Mouse (Mus musculus) kidney, postnatal 0 days (tissue): ENCODE results near the gene Pyroxd2. TPM values are rescaled to one million over a fixed set of nuclear protein-coding genes. Genes with fewer than 3 reads are reported as not detected.

Experiments used
- ATAC-seq: fragments of 200-750 bp; cut with Nextera tagmentation; replicated peaks from 2 replicates; pipeline ENCODE4 v1.8.0; 2017; ENCODE audit warnings: low read depth, moderate number of reproducible peaks, moderate TSS enrichment, moderate library complexity; ENCODE audit not compliant: low FRiP score
- DNase-seq: peaks from one replicate; pipeline ENCODE4 v3.0.0-alpha.2; 2016; ENCODE audit warnings: low spot score
- H3K27ac ChIP-seq: fragments of 300-500 bp; sonication (generic); 2 replicates; pipeline ENCODE4 v1.5.1; 2014; ENCODE audit warnings: mild to moderate bottlenecking
- H3K27me3 ChIP-seq: fragments of 300-500 bp; sonication (generic); 2 replicates; pipeline ENCODE4 v1.6.1; 2014; ENCODE audit warnings: low read length, mixed read lengths; ENCODE audit not compliant: insufficient read depth
- H3K36me3 ChIP-seq: fragments of 300-500 bp; sonication (generic); 2 replicates; pipeline ENCODE4 v1.6.1; 2014; ENCODE audit warnings: low read length, mixed read lengths; ENCODE audit not compliant: insufficient read depth
- H3K4me1 ChIP-seq: fragments of 300-500 bp; sonication (generic); replicated peaks from 2 replicates; pipeline ENCODE4 v1.6.1; 2014; ENCODE audit warnings: antibody characterized with exemption, low read length, mixed read lengths; ENCODE audit not compliant: insufficient read depth
- H3K4me2 ChIP-seq: fragments of 300-500 bp; sonication (generic); 2 replicates; pipeline ENCODE4 v1.6.1; 2014; ENCODE audit warnings: mild to moderate bottlenecking, low read length, moderate library complexity, mixed read lengths
- H3K4me3 ChIP-seq: fragments of 300-500 bp; sonication (generic); replicated peaks from 2 replicates; pipeline ENCODE4 v1.5.1; 2014; ENCODE audit warnings: low read depth, low read length
- H3K9ac ChIP-seq: fragments of 300-500 bp; sonication (generic); 2 replicates; pipeline ENCODE4 v1.6.1; 2014; ENCODE audit warnings: low read depth, low read length
- H3K9me3 ChIP-seq: fragments of 300-500 bp; sonication (generic); replicated peaks from 2 replicates; pipeline ENCODE4 v1.6.1; 2016; ENCODE audit warnings: low read length, inconsistent platforms, mixed read lengths
- CTCF ChIP-seq: IDR thresholded peaks from 2 replicates; pipeline ENCODE4 v1.5.1; 2016; ENCODE audit warnings: antibody characterized with exemption, low read depth, mild to moderate bottlenecking, moderate library complexity
- WGBS: fragments of 180-500 bp; shearing (Covaris S2); extraction: QIAGEN DNeasy Blood & Tissue Kit; methylation state at CpG from one replicate; pipeline ENCODE4 v1.1.7; 2014; 5-methylcytosine and 5-hydroxymethylcytosine counted together
- polyA plus RNA-seq: library from polyadenylated mRNA; unstranded; fragments of >200 nt; fragmentation: Nextera tagmentation; extraction: Ambion mirVana; gene quantifications from 2 replicates; pipeline ENCODE4 v1.2.1, GENCODE M21; 2015

Gene Pyroxd2
- polyA plus RNA-seq, 1 experiment from 2014 or later: 11.0 TPM

GRCm38 (mm10) chr19:42769648-42770047 is 17.1 kb upstream of the Pyroxd2 start:
- Histone ChIP-seq H3K36me3 (no peaks in the 10 kb centered on the region), H3K9me3 (no peaks in the 10 kb centered on the region), H3K4me1 (no peaks in the 10 kb centered on the region), H3K9ac (no peak overlapping the region), H3K27me3 (no peaks in the 10 kb centered on the region), H3K4me3 (no peak overlapping the region), H3K27ac (no peak overlapping the region), H3K4me2 (no peak overlapping the region)
- TF ChIP-seq CTCF: no peak
- 76% methylated on average over 10 of the region's 10 CpGs for WGBS
- ATAC-seq: no peak
- DNase-seq: no peak

DNA sequence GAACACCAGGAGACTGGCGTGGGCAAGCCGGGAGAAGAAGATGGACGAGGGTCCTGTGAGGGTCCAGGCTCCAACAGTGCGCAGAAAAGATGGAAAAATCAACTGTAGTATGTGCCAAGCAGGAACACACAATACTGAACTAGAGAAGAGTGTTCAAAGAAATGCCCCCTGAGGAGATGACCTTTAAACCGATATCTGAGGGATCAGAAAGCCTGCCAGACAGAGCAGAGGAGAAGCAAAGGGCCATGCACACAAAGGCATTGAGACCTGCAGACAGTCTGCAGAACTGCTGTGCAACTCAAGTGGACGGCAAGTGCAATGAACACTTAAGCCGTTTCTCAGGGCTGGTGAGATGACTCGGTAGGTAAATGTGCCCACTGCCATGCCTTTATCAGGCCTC is 14.8 kb upstream of the Pyroxd2 start:
- Histone ChIP-seq H3K27me3 (no peaks in the 10 kb centered on the region), H3K4me1 (no peaks in the 10 kb centered on the region), H3K36me3 (no peaks in the 10 kb centered on the region), H3K27ac (no peak overlapping the region), H3K4me2 (no peak overlapping the region), H3K9ac (no peak overlapping the region), H3K4me3 (no peak overlapping the region), H3K9me3 (no peaks in the 10 kb centered on the region)
- no peak for ATAC-seq
- no peak for DNase-seq
- TF ChIP-seq CTCF: no peak
- 65% methylated on average over 8 of the region's 8 CpGs for WGBS

DNA sequence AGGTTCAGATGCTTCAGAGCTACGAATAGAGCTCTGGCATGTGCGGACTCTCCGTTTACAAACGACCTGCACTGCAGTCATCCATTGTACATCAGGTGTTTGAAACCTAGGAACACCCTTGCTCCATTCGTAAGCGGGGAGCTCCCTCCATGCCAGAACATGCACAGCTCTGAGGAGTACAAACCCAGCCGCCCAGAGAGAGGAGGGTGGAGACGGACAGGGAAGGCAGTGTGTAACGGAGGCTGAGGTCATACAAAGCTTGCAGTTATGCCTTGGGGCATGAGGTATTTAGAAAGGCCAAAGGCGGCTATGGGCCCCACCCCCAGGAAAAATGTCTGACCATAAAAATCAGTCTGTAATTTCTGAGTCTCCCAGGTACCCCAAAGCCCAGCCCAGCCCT is 11.8 kb upstream of the Pyroxd2 start:
- H3K9me3 ChIP-seq: no peaks in the 10 kb centered on the region
- no peak overlapping the region for H3K4me2 ChIP-seq
- TF ChIP-seq CTCF: no peak
- no peaks in the 10 kb centered on the region for H3K36me3 ChIP-seq
- H3K27me3 ChIP-seq: no peaks in the 10 kb centered on the region
- WGBS: 50% methylated on average over 10 of the region's 10 CpGs
- DNase-seq (no peak), ATAC-seq (no peak)
- no peak overlapping the region for H3K9ac ChIP-seq
- no peaks in the 10 kb centered on the region for H3K4me1 ChIP-seq
- no peak overlapping the region for H3K27ac ChIP-seq
- no peak overlapping the region for H3K4me3 ChIP-seq

DNA sequence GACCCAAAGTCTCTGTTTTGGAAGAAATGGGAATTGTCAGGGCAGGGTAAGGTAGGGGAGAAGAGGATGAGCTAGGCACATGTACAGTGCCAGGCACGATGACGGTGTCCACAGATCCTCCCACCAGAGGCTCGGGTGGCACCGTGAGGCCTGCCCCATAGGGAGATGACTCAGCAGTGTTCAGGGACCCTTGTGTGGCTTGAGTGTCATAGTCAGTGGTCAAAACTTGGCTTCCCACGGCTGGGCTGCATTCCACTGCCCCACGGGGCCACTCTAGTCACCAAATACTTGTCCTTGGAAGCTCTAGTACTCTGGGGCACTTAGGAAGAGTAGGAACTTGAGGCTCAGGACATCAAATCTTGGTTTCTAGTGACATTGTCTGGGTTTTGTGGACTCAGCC is 4.1 kb upstream of the Pyroxd2 start:
- TF ChIP-seq CTCF: no peak

DNA sequence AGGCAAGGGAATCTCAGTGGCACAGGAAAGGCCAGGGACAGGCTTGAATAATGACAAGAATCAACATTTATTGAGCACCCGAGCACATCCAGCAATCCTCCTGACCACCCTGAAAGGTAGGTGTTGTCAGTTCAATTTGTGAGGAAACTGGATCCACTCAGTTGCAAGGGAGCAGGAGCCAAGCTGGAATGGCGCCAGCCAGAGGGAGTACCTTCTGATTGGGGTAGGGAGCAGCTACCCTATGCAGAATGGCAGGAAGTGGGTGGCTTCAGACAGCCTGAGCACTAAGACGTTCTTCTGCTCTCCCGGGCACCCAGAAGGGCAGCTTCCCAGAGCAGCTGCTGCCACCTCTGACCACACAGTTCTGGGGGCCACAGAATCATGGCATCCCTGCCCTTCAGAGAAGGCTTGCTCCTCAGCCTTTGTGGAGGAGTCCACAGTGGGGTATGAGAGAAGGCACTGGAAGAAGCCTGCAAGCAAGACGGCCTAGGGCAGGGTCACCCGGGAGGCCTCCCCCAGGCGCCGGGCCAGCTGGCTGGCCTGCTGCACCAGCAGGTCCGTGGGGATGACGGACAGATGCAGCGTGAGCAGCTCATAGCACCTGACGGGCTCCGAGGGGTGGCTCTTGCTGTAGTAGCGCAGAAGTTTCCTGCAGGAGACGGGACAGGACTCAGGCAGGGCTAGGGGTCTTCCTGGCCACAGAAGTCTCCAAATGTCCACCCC is 2.7 kb upstream of the Pyroxd2 start:
- Histone ChIP-seq H3K9ac (no peak overlapping the region), H3K36me3 (no peaks in the 10 kb centered on the region), H3K9me3 (no peaks in the 10 kb centered on the region), H3K4me2 (no peak overlapping the region), H3K27me3 (no peaks in the 10 kb centered on the region), H3K27ac (no peak overlapping the region), H3K4me3 (no peak overlapping the region), H3K4me1 (peaks cover 29% of the 10 kb centered on the region)
- ATAC-seq: no peak
- WGBS: 46% methylated on average over 15 of the region's 15 CpGs
- TF ChIP-seq CTCF: no peak
- DNase-seq: no peak

More for the DNA sequence above, 4.1 kb upstream of the Pyroxd2 start:
- 77% methylated on average over 6 of the region's 6 CpGs for WGBS
- Histone ChIP-seq H3K27ac (no peak overlapping the region), H3K9me3 (no peaks in the 10 kb centered on the region), H3K9ac (no peak overlapping the region), H3K4me2 (no peak overlapping the region), H3K4me3 (no peak overlapping the region), H3K27me3 (no peaks in the 10 kb centered on the region), H3K4me1 (peaks cover 25% of the 10 kb centered on the region), H3K36me3 (no peaks in the 10 kb centered on the region)
- no peak for DNase-seq
- no peak for ATAC-seq

- ATAC-seq: peak; percentile 55
- Histone ChIP-seq H3K27ac (peak overlapping the region; percentile 94), H3K36me3 (no peaks in the 10 kb centered on the region), H3K4me1 (peaks cover 29% of the 10 kb centered on the region), H3K4me2 (peak overlapping the region; percentile 61), H3K4me3 (peak overlapping the region; percentile 30; the same call in 1 of the 2 replicates), H3K9ac (peak overlapping the region; percentile 71; the same call in 1 of the 2 replicates), H3K27me3 (no peaks in the 10 kb centered on the region), H3K9me3 (no peaks in the 10 kb centered on the region)
- WGBS: 16% methylated on average over 11 of the region's 11 CpGs
- no peak for TF ChIP-seq CTCF
- peak; percentile 84 for DNase-seq
Measured at GRCm38 (mm10) chr19:42753141-42753917, 754 bp upstream of the Pyroxd2 start.
